Mouse (Mus musculus) effector memory CD4-positive, alpha-beta T cell, adult 7 months (primary cell): ENCODE data around the gene Havcr1. TPM values are rescaled to one million over a fixed set of nuclear protein-coding genes. Genes with fewer than 3 reads are reported as not detected.

Experiments used
- polyA plus RNA-seq: library from polyadenylated mRNA; unstranded; fragments of 100-300 nt; shearing (Covaris generic); gene quantifications from one replicate; pipeline ENCODE4 v1.2.1, GENCODE M21; 2017

The Havcr1 gene
- not detected for polyA plus RNA-seq

DNA sequence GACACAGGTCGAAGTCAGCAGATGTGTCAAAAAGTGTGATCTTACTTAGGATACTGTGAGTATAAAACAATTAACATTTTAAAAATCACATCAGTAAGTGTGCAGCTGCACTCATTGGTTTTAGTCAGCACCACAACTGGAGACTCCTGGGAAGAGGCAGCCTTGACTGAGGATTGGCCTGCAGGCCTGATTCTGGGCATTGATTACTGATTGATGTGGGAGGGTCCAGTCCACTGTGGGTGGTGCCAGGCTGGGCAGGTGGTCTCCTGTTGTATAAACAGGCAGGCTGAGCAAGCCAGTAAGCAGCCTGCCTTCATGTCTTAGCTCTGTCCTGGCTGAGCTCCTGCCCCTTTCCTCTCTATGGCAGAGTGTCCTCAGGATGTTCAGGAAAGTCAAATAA, at the start of gene Havcr1:
Gene Havcr1, plus strand, starts transcription at position 5 of the 400 bp plus-strand sequence.

GRCm38 (mm10) chr11:46706664-46707356, 28.1 kb upstream of the Havcr1 start, which contains the start of gene Timd2:
Timd2 (minus strand) TSS chr11:46707061.

DNA sequence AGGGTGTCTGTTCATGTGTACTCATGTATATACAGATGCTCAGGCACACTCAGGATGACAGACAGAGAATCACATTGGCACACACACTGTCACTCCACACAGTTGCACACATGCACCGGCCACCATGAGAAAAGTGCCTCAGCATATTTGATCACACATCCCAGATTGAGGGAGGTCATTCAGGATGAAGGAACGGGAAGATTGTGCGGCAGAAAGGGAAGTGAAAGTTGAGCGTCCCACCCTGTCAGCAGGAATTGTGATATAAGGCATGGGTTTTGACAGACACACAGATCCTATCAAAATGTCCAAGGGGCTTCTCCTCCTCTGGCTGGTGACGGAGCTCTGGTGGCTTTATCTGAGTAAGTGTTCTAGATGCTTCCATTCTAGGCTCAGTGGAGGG, 75.6 kb downstream of the Havcr1 start, which contains the start of gene Timd4:
Gene Timd4, plus strand, starts transcription at position 290 of the 400 bp plus-strand sequence.

Other genes starting within 250 kb of the Havcr1 start
- gene Gm12169, start 210.9 kb upstream of the Havcr1 start, polyA plus RNA-seq = not detected
- gene BC053393, start 163.5 kb upstream of the Havcr1 start, polyA plus RNA-seq = not detected
- not detected for gene Dppa1, start 105.8 kb upstream of the Havcr1 start, polyA plus RNA-seq
- 0.17 TPM for gene Timd2, start 28.0 kb upstream of the Havcr1 start, polyA plus RNA-seq
- gene Timd4, start 75.7 kb downstream of the Havcr1 start, polyA plus RNA-seq = 0.17 TPM